In genomic region chr11:76033359-76033758, GRCm38 (mm10) we compare ENCODE assay signal across 30 mouse cellular contexts. TPM values are rescaled to one million over a fixed set of nuclear protein-coding genes. Genes with fewer than 3 reads are reported as not detected.
DNase-seq lines count a peak whose midpoint lies in the region; ATAC-seq lines count a peak whose summit lies in the region.
"Had no signal": no experiment of that assay in that cellular context is flagged by ENCODE, and none has a peak within 500 bp of the region (broad histone marks: within the 10 kb centered on the region; RNA-seq: fewer than 3 reads in every experiment).

No protein-coding gene starts in this region.

- peak; percentile 30 for DNase-seq in lung, postnatal 10 days
- DNase-seq in right cerebral cortex, postnatal 4 days, result no peak
- DNase-seq: adrenal gland, postnatal 36 days; B cell, adult 2 months; cerebellum, adult 11 months; cerebellum, postnatal 10 days; kidney, adult 18-20 months; kidney, postnatal 14 days; layer of hippocampus, postnatal 36 days; lung, embryonic 14.5 days; right cerebral cortex, postnatal 25 days; thymus, postnatal 14 days had no signal

- no peaks in the 10 kb centered on the region for H3K36me3 ChIP-seq in liver, embryonic 16.5 days (ENCODE audit: control insufficient read depth, insufficient read depth)
- no peaks in the 10 kb centered on the region for H3K36me3 ChIP-seq in liver, embryonic 12.5 days
- H3K36me3 ChIP-seq in hindbrain, embryonic 12.5 days, result no peaks in the 10 kb centered on the region
- H3K36me3 ChIP-seq: embryonic facial prominence, embryonic 12.5 days; G1E; limb, embryonic 13.5 days; midbrain, embryonic 13.5 days had no signal

- H3K4me2 ChIP-seq in liver, embryonic 16.5 days (ENCODE audit: low read depth, low read length), result no peak overlapping the region
- no peak overlapping the region for H3K4me2 ChIP-seq in liver, embryonic 12.5 days
- no peak overlapping the region for H3K4me2 ChIP-seq in hindbrain, embryonic 12.5 days (replicated peaks)
- H3K4me2 ChIP-seq: embryonic facial prominence, embryonic 12.5 days; limb, embryonic 13.5 days; lung, embryonic 14.5 days; midbrain, embryonic 13.5 days had no signal

- H3K9me3 ChIP-seq in liver, embryonic 16.5 days (replicated peaks; ENCODE audit: control insufficient read depth, low read length), result no peaks in the 10 kb centered on the region
- no peaks in the 10 kb centered on the region for H3K9me3 ChIP-seq in liver, embryonic 12.5 days (replicated peaks)
- H3K9me3 ChIP-seq in hindbrain, embryonic 12.5 days (replicated peaks), result no peaks in the 10 kb centered on the region
- H3K9me3 ChIP-seq: embryonic facial prominence, embryonic 12.5 days; G1E; limb, embryonic 13.5 days; midbrain, embryonic 13.5 days had no signal

- WGBS in liver, embryonic 16.5 days (ENCODE audit: insufficient replicate concordance), result 54% methylated on average over 6 of the region's 6 CpGs
- WGBS in liver, embryonic 12.5 days (ENCODE audit: insufficient replicate concordance), result 70% methylated on average over 6 of the region's 6 CpGs
- 82% methylated on average over 6 of the region's 6 CpGs for WGBS in hindbrain, embryonic 12.5 days

- peaks cover 6% of the 10 kb centered on the region for H3K27me3 ChIP-seq in liver, embryonic 16.5 days (ENCODE audit: control insufficient read depth, insufficient read depth, low read depth, low read length)
- peaks cover 12% of the 10 kb centered on the region for H3K27me3 ChIP-seq in liver, embryonic 12.5 days (replicated peaks)
- H3K27me3 ChIP-seq in hindbrain, embryonic 12.5 days, result peaks cover 7% of the 10 kb centered on the region
- H3K27me3 ChIP-seq: embryonic facial prominence, embryonic 12.5 days; limb, embryonic 13.5 days had no signal

- H3K27ac ChIP-seq in liver, embryonic 16.5 days (ENCODE audit: low read length), result peak overlapping the region; percentile 54; the same call in 1 of the 2 replicates
- no peak overlapping the region for H3K27ac ChIP-seq in liver, embryonic 12.5 days
- H3K27ac ChIP-seq in hindbrain, embryonic 12.5 days, result no peak overlapping the region
- H3K27ac ChIP-seq: embryonic facial prominence, embryonic 12.5 days; layer of hippocampus, adult 2 months; limb, embryonic 13.5 days; midbrain, embryonic 13.5 days had no signal

- H3K4me1 ChIP-seq in liver, embryonic 16.5 days (ENCODE audit: control insufficient read depth, low read depth, low read length), result no peaks in the 10 kb centered on the region; the same call in 1 of the 2 replicates
- H3K4me1 ChIP-seq in liver, embryonic 12.5 days, result peaks cover under 1% of the 10 kb centered on the region; the same call in 1 of the 2 replicates
- peaks cover 3% of the 10 kb centered on the region; the same call in 1 of the 2 replicates for H3K4me1 ChIP-seq in hindbrain, embryonic 12.5 days
- H3K4me1 ChIP-seq: limb, embryonic 13.5 days; midbrain, embryonic 13.5 days had no signal

- ATAC-seq in liver, embryonic 16.5 days (ENCODE audit: low read depth), result no peak
- no peak for ATAC-seq in liver, embryonic 12.5 days
- peak; percentile 42 for ATAC-seq in common myeloid progenitor, adult 5-6 weeks (replicated peaks; ENCODE audit: low read depth, poor library complexity, severe bottlenecking)
- peak; percentile 45 for ATAC-seq in neutrophil, adult 5-6 weeks (ENCODE audit: extremely low read depth, insufficient number of reproducible peaks, low FRiP score, poor library complexity, severe bottlenecking)
- no peak for ATAC-seq in hindbrain, embryonic 12.5 days (ENCODE audit: low FRiP score)
- ATAC-seq: hindbrain, embryonic 16.5 days; midbrain, embryonic 13.5 days; Patski had no signal

- no peak overlapping the region for H3K4me3 ChIP-seq in liver, embryonic 16.5 days (ENCODE audit: low read depth, low read length)
- no peak overlapping the region for H3K4me3 ChIP-seq in liver, embryonic 12.5 days
- H3K4me3 ChIP-seq in hindbrain, embryonic 12.5 days, result no peak overlapping the region
- H3K4me3 ChIP-seq: embryonic facial prominence, embryonic 12.5 days; layer of hippocampus, adult 2 months; limb, embryonic 13.5 days; megakaryocyte, embryonic 14.5 days; midbrain, embryonic 13.5 days had no signal

- H3K9ac ChIP-seq in liver, embryonic 16.5 days (ENCODE audit: low read depth, low read length), result no peak overlapping the region
- H3K9ac ChIP-seq in liver, embryonic 12.5 days, result no peak overlapping the region
- no peak overlapping the region for H3K9ac ChIP-seq in hindbrain, embryonic 12.5 days
- H3K9ac ChIP-seq: embryonic facial prominence, embryonic 12.5 days; limb, embryonic 13.5 days; lung, embryonic 14.5 days; midbrain, embryonic 13.5 days had no signal

RNA-seq across cellular contexts. Expression of gene Rflnb, which starts 5.8 kb away (rescaled TPM):
- polyA plus RNA-seq in liver, embryonic 16.5 days (2015; fragmentation: Nextera tagmentation; extraction: Ambion mirVana), result 5.4 and 5.7 TPM in 2 replicates
- polyA plus RNA-seq in liver, embryonic 12.5 days (2016; fragmentation: Nextera tagmentation; extraction: Ambion mirVana), result 4.5 and 4.8 TPM in 2 replicates
- 2.0 and 2.6 TPM in 2 replicates for total RNA-seq in common myeloid progenitor, adult 5-6 weeks (2017)
- total RNA-seq in neutrophil, adult 5-6 weeks (2017), result 69.2 and 73.0 TPM in 2 replicates
- polyA plus RNA-seq in hindbrain, embryonic 12.5 days (2016; fragmentation: Nextera tagmentation; extraction: Ambion mirVana), result 23.1 and 25.4 TPM in 2 replicates

RNA-seq across cellular contexts. Expression of gene 1700016K19Rik, which starts 33.6 kb away (rescaled TPM):
- not detected in 2 replicates for polyA plus RNA-seq in liver, embryonic 16.5 days (2015; fragmentation: Nextera tagmentation; extraction: Ambion mirVana)
- not detected in 2 replicates for polyA plus RNA-seq in liver, embryonic 12.5 days (2016; fragmentation: Nextera tagmentation; extraction: Ambion mirVana)
- total RNA-seq in common myeloid progenitor, adult 5-6 weeks (2017), result not detected in 2 replicates
- total RNA-seq in neutrophil, adult 5-6 weeks (2017), result not detected in 2 replicates
- polyA plus RNA-seq in hindbrain, embryonic 12.5 days (2016; fragmentation: Nextera tagmentation; extraction: Ambion mirVana), result 2.0 and 3.7 TPM in 2 replicates
- total RNA-seq: adrenal gland, adult 18-20 months; adrenal gland, postnatal 36 days; gastrocnemius, adult 18-20 months; gastrocnemius, postnatal 4 days; hematopoietic stem cell, adult 5-6 weeks had no signal
- polyA plus RNA-seq: G1E; neural tube, embryonic 11.5 days had no signal

Comparison
In these comparisons a context has a peak if more than half of its experiments do, and no peak if none do; other contexts are left out.
1. ATAC-seq: peak in common myeloid progenitor, adult 5-6 weeks (single experiment) and neutrophil, adult 5-6 weeks (single experiment); none in liver, embryonic 16.5 days (single experiment), liver, embryonic 12.5 days (single experiment) and hindbrain, embryonic 12.5 days (single experiment).